Mouse (Mus musculus): ENCODE results near the gene Rgs8. TPM values are rescaled to one million over a fixed set of nuclear protein-coding genes. Genes with fewer than 3 reads are reported as not detected.
A peak's percentile ranks its signal among the peaks of the same experiment; 100 is the strongest.

Gene Rgs8
- total RNA-seq, 2 experiments from 2014 or later = 0.99 to 1.2 TPM

DNA sequence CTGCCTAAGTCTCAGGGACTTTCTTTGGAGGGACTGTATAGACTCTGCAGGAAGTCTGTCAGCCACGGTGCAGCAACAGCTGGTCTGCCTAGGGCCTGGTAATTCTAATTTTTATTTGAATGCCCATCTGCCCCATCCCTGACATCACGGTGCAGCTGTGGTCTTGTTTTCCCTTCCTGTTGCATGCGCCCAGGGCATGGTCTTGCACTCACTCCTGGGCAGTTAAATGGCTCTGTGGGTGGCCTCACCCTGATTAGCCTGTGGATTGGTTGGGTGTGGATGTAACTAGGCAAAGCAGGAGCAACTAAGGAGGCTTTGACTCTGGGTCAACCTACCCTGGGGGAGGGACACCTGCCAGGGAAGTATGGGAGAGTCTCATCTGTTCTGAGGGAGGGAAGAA lies 52.2 kb downstream of the Rgs8 start:
- no peak for DNase-seq

DNA sequence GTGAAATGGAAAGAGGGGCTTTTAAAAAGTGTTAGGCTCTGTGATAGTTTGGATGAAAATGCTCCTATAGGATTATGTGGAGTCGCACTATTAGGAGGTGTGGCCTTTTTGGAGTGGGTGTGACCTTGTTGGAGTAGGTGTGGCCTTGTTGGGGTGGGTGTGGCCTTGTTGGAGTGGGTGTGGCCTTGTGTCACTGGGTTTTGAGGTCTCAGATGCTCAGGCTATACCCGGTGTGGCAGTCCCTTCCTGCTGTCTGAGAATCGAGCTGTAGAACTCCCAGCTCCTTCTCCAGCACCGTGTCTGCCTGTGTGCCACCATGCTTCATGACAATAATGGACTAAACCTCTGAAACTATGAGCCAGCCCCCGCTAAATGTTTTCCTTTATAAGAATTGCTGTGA lies 55.8 kb downstream of the Rgs8 start:
- DNase-seq = no peak

DNA sequence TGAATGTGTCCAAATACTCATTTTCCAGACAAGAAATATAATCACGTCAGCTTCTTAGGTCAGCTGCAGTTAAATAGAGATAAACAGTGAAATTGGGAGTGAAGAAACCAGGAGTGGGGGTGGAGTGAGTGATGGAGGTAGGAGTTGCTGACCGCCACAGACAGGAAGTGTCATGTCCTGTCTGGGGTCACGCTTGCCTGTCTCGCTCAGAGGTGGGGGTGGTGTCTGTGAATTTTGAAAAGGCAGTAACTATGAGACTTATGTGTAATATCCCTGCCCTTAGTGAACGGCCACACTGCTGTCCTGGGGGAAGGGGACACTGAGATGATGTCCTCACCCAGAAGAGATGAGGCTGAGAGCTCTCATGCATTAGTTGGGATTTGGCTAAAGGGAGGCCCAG lies 56.6 kb downstream of the Rgs8 start:
- no peak for DNase-seq

DNA sequence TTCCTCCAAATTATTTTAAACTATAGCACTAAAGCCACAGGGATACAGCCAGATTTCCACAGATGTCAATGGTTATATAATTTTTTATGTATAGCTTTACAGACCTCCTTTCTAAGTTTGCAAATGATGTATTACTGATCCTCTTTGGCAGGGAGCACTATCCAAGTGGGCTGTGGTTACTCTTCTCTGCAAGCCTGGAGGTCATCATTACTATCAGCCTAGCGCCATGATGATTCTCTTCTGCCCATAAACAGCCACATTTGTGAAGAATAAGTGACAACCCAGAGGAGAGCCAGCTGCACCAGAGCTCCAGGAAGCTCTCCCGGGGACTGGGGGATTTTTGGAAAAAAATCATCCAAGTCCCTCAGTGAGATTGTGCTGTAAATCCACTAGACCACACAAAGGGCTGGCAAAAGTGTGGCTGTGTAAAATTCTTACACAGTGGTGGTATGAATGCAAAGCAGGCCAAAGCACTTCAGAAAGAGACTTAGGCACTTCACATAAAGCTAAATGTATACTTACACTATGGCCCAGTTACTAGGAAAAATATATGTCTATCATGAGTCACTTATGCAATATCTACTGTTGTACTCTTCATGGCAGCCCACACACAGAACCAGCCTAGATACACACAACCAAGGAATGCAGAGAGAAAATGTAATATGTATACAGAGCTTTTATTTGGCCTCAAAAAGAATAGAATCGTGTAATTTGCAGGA lies 58.9 kb downstream of the Rgs8 start:
- DNase-seq = no peak

DNA sequence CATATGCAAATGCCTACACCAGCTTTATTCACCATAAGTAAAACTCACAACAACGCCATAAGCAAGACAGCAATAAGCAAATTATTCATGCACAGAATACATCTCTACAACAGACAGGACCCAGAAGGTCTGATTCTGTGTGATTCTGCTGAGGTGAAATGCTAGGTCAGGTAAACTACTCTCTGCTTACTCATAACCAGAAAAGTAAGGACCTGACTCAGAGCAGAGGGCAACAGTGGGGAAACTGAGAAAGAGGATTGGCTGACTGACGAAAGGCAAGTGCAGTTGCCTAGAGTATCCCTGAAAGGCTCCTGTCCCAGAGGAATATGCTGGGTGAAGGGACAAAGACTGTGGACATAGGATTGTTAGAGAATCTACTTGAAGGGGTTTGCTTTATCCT lies 59.8 kb downstream of the Rgs8 start:
- DNase-seq = no peak

DNA sequence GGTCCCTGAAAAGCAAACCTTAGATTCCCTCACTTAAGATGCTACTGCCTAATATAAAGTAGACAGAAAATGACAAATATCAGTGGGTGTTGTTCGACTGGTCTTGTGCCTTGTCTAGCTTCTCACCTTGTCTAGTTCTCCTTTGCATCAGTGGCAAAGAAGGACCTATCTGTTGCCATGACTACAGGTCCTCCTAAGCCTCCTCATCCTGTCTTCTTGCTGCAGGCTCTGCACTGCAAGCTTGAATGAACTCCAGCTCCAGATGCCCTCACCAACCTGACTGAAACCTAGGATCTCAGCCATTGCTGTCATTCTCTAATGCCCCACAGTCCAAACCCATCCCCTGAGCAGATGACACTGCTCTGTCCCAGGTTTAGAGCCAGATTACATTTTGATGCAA lies 65.2 kb downstream of the Rgs8 start:
- no peak for DNase-seq

DNA sequence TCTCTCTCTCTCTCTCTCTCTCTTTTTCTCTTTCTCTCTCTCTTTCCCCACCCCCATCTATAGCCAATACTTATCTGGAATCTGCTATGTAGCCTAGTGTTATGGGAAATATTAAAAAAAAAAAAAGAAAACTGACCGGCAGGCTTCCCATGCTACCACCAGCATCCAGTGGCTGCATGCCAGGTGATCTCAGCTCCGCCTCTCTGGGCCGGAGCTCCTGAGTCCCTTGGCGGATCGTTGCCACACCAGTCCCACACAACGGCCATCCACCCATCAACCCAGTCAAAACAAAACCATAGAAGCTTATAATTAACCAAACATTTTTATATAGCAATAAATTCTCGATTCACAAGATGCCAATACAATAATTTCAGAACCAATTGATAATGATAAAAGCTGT lies 68.1 kb downstream of the Rgs8 start:
- DNase-seq = no peak

DNA sequence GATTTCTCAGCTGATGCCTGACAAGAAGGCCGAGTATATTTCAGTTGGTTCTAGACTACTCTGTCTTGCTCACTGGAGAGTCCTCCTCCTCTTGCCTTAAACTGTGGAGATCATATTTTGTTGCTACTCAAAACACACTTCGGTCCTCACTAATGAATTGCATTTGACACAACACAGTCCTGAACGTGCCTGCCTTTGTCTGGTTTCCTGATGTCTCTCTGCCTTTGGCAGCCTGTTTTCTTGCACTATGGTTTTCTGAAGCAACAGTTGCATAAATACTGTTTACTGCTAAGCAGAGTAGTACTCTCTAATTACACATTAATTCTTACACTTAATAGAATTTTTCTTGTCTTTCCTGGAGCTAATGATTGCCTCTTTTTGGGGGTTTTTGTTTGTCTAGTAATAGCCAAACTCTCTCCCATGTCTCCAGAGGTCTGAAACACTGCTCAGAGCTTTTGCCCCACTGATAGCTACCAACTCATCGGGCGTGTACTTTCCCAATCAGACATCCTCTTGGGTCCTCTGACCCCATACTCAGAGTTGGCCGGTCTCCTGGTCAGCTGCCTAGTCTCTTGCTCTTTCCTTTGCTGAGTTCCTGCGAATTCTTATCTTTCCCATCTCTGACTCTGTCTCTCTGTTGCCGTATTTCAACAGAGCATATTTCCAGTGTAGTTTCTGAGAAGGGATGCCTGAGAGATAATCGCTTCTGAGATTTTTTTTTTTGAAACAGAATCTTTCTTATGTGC lies 68.9 kb downstream of the Rgs8 start:
- no peak for DNase-seq

DNA sequence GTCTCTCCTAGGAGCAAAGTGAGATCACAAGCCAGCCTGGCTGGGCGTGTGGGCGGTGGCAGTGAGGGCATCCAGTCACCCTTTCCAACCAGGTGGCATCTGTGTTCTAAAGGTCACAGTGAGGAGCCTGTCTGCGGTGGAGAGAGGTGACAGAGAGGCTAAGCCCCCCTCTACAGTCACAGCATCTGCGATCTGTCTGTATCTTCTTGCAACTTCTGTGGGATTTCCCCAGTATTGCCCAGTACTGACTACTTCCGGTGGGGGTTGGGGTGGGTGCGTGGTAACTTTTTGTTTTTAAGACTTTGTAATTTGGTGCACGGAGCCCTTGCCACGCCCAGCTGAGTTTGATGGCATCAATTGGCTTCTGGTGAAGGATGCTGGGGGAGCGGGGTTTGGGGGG lies 70.6 kb downstream of the Rgs8 start:
- DNase-seq = no peak

DNA sequence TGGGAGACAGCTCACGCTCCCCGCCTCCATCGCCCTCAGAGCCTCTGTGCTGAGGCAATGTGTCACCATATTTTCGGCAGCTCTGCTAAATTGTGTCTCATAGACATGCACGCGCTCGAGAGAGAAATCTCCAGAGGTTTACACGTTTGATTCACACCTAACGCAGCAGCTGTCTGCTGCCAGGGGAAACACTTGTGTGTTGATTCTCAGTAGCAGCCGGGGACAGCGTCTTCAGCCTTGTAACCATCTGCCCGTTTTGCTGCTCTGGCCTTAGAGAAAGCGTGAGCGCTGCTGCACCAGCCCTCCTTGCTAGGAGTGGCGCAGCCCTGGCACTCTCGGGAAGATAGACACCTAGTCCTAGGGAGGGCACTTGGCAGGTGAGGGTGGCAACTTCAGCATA lies 73.8 kb downstream of the Rgs8 start:
- DNase-seq = no peak

DNA sequence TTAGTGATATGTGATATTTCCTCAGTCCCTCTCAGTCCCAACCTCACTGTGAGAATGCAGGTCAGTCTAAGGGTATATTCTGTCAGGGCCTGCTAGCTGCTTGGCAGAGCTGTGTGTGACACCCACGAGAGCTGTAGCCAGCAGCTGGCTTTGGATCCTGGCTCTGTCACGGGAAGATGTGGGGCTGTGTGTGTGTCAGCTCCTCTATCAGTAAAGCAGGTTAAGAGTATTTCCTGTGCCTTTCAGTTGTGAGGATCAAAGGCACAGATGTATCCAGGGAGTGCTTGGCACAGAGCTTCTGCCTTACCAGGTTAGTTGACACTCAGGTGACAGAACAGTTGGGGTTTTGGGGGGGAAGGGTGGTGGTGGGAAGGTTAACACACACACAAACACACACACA lies 77.0 kb downstream of the Rgs8 start:
- no peak for DNase-seq

DNA sequence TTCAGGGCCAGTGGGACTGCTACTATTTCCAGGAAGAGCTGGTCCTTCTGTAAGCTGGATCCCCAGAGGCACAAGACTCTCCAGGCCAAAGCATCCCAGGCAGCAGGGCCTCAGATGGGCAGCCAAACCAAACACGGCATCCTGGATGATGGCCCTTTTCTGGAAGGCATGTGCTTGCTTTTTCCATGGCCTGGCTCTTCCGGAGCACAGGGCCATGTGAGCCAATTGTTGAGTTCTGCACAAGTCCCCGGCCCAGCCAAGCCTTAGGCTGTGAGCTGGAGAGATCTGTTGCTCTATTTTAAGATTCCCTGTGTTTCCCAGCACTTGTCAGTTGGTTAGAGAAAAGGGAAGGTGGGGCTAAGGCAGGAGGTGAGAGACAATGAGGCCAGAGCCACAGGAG lies 77.8 kb downstream of the Rgs8 start:
- DNase-seq = peak; percentile 46

DNA sequence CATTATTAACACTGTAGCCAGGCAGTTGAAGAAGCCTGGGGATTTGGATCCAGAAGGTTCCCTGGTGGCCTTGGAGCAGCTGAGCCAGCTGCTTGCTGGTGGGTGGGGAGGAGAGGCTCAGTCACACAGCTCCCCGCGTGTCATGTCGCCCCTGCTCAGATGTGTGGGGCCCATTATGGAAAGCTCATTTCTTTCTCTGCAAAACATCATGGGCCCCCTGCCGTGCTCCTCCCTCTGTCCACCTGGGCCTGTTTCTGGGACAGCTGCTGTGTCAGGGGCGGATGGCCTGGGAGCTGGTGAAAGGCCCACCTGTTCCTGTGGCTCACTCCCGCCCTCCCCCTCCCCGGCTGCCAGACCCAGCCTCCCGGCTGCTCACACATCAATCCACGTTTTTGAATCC lies 80.4 kb downstream of the Rgs8 start:
- no peak for DNase-seq

DNA sequence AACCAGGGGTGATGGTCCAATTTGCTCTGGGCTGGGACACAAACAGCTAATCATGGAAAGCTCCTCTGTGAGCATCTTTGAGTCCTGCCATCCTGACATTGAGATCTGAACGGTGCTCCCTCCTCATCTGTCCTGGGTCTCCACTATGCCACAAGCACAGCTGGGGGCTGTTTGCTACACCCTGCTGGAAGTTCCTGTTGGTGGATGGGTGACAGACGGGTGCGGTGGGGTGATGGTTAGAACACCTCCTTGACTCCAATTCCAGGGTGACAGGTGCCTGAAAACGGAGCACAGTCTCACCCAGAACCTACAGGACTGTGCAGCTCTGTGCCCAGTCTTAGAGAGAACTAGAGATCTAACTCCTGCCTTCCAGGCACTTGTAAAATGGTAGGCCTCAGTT lies 82.0 kb downstream of the Rgs8 start:
- no peak for DNase-seq

DNA sequence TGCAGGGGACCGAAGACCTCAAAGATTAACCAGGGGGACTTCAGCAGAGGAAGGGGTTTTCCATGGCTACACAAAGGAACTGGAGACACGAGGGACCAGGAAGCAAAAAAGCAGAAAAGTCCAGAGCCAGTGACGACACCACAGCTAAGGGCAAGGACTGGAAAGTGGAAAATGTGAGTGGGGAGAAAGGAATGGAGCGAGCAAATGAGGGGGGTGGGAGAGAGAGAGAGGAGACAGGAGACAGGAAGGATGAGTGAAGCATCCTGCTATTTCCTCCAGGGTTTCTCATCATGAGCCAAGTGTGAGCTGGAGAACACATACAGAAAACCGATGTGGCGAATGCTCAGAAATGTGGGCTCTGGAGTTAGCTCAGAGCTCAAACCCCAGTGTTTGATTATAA lies 83.3 kb downstream of the Rgs8 start:
- no peak for DNase-seq

DNA sequence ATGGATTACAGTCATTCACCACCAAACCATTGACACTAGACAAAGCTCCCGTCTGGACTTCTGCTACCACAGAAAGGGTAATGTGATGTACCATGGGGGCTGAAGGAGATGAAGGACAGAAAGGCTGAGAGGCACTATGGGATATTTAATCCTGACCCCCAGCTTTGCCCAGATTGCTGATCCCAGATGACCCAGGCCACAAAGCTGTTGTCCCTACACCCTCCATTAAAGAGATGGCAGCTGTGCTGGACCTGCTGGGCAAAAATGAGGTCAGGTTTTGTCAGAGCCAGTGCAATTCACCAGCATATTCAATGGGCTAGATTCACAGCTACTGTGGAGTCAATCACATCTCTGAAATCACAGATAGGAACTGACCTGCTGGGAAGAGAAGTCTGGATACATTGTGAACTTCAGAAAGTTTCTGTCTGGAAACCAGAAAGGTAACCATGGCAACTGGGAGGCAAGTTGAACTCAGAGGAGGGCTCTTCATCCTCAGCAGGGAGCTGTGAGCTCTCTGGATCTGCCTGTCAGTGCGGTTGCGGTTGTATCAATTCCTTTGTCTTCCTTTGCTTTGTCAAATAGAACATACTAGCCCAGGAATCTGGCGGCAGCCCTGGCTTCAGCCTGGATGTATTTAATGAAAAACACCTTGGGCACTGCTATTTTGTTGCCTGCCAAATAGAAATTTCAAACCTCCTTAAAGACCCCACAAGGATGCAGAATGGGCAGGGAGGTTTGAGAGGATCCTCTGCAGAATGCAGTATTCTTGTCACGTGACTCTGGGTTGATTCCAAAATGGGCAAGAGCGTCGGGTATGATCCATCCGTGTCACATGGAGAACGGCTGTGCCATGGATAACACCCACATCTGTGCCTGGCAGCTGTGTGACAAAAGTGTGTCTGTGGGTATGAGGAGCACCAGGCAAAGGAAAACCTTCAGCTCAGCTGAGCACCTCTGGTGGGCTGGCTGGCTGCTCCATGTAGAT lies 84.6 kb downstream of the Rgs8 start:
- no peak for DNase-seq

DNA sequence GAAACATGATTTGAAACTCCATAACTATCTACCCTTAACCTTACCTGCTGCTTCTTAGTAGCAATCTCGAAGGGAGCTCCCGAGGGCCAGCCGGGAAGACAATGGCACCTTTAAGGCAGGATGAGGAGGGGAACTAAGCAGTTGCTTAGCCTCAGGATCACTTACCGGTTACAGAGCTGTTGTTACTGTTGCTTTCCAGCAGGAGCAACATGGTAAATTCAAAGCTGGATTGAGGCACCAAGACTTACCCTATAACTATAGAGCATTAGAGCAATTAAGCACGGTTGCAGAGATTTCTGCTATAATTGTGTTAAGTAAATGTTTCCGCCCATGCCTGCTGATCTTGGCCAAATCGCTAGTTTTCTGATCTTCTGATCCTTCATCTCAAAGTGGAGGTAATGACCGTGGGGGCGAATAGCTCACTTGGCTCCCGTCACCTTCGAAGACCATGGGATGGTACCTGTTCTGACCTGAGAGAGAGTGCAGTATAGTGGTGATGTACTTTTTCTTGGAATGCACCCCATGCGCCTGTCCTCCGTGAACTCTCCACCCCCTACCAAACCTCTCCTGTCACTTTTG lies 86.7 kb downstream of the Rgs8 start:
- DNase-seq = no peak

DNA sequence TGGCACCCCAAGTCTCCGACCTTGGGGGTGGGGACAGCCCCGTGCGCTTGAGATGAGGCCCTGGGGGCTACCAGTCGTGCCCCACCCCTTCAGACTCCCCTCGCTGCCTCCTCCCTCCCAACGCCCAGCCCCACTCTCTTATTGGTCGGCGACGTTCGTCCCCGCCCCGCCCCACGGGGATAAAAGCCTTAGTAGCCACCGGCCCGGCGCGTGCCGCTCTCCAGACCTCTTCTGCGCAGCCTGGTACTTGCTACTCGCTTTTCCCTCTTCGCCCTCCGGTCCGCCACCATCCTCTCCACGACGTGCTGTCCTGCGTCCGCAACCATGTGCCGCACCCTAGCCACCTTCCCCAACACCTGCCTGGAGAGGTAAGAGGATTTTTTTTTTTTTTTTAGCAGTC lies 87.3 kb downstream of the Rgs8 start, which contains the start of gene Rgs16:
Gene Rgs16, plus strand, starts transcription at position 205 of the 400 bp plus-strand sequence.
- peak; percentile 88 for DNase-seq

DNA sequence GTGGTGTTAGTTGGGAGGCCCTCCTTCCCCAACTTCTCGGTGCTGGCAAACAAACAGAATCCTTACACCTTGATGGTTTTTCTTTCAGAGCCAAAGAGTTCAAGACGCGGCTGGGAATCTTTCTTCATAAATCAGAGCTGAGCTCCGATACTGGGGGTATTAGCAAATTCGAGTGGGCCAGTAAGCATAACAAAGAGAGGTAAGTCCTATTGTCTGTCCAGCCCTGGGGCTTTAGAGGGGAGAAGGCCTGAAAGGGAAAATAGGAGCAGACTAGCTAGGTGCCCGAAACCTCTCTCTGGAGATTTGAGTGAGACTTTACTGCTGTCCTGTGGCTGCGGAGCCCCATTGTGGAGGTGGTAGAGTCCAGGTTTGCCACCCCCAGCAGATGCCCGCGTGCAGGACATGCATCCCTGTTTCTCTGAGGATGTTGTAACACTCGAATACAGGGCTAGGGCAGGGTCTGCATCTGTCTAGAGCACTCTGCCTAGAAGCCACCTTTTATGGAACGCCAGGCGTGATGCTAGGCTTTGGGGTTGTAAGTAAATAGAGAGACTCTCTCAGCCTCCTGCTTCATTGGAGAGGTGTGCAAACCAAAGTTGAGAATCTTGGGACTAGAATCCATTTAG lies 88.1 kb downstream of the Rgs8 start:
- no peak for DNase-seq

DNA sequence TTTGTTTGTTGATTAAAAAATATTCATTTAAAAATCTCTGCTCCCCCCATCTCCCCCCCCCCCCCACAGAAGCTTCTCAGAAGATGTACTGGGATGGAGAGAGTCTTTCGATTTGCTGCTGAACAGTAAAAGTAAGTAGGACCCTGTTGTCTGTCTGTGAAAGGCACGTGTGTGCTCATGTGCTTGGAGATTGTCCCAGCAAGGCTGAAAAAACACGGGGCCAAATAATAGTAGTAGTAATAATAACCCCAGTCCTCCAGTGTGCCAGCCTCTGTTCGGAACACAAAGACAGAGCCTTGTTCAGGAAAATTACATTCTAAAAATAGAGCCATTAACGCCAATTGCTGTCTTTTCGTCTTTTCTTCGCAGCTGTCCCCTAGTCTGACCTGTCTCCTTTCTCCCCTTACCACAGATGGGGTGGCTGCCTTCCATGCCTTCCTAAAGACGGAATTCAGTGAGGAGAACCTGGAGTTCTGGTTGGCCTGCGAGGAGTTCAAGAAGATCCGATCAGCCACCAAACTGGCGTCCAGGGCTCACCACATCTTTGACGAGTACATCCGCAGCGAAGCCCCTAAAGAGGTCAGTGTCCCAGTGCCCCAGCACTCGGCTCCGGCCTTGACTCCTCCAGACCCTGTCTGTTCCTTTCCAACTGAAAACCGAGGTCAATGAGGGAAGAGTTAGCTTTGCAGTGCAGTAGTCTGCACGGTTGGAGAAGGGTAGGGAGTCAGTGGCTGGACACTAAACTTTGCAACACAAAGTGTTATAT lies 88.9 kb downstream of the Rgs8 start:
- no peak for DNase-seq
